Mouse (Mus musculus) intestine, embryonic 15.5 days (tissue): ENCODE measurements at regions not wholly inside any gene's neighbourhood (a gene's known extent, or its start where the extent isn't known, plus 50 kb on each side); places are given as distances from the start of the nearest gene placed in this dataset.
A peak's percentile ranks its signal among the peaks of the same experiment; 100 is the strongest.

Source experiments
- ATAC-seq: fragments of 200-750 bp; cut with Nextera tagmentation; 2 replicates; pipeline ENCODE4 v1.8.0; 2017; ENCODE audit warnings: moderate TSS enrichment, moderate library complexity
- H3K27ac ChIP-seq: fragments of 300-500 bp; sonication (generic); 2 replicates; pipeline ENCODE4 v1.5.1; 2015; ENCODE audit warnings: mild to moderate bottlenecking, inconsistent platforms
- H3K27me3 ChIP-seq: fragments of 300-500 bp; sonication (generic); replicated peaks from 2 replicates; pipeline ENCODE4 v1.6.1; 2015; ENCODE audit warnings: inconsistent platforms
- H3K36me3 ChIP-seq: fragments of 300-500 bp; sonication (generic); 2 replicates; pipeline ENCODE4 v1.6.1; 2015; ENCODE audit warnings: inconsistent platforms
- H3K4me1 ChIP-seq: fragments of 300-500 bp; sonication (generic); replicated peaks from 2 replicates; pipeline ENCODE4 v1.6.1; 2015; ENCODE audit warnings: inconsistent platforms
- H3K4me2 ChIP-seq: fragments of 300-500 bp; sonication (generic); replicated peaks from 2 replicates; pipeline ENCODE4 v1.6.1; 2015; ENCODE audit warnings: mild to moderate bottlenecking, inconsistent platforms
- H3K4me3 ChIP-seq: fragments of 300-500 bp; sonication (generic); replicated peaks from 2 replicates; pipeline ENCODE4 v1.5.1; 2015; ENCODE audit warnings: inconsistent platforms
- H3K9ac ChIP-seq: fragments of 300-500 bp; sonication (generic); 2 replicates; pipeline ENCODE4 v1.6.1; 2015; ENCODE audit warnings: inconsistent platforms
- H3K9me3 ChIP-seq: fragments of 300-500 bp; sonication (generic); 2 replicates; pipeline ENCODE4 v1.6.1; 2016; ENCODE audit warnings: inconsistent platforms
- WGBS: fragments of 180-500 bp; shearing (Covaris S2); methylation state at CpG from one replicate; pipeline ENCODE4 v1.1.7; 2015; 5-methylcytosine and 5-hydroxymethylcytosine counted together

DNA sequence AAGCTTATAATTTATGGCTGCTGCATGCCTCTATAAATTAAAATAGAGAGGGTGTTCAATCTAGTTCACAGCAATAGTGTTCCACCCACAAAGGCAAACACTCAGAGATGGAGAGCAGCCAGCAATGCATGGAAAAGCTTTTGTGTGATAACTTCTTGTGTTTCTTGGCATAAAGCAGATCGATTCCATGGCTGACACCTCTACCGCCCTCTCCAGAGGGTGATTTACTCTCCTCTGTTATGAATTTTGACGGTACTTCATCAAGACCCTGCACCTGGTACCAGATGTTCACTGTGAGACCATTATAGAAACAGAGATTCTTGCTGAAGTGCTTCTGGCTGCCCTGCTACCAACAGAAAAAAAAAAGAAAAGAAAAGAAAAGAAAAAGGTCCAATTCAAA, 54.1 kb upstream of the Btc start:
- no peak overlapping the region for H3K9ac ChIP-seq
- no peaks in the 10 kb centered on the region for H3K36me3 ChIP-seq
- no peak for ATAC-seq
- no peaks in the 10 kb centered on the region for H3K9me3 ChIP-seq
- no peaks in the 10 kb centered on the region for H3K27me3 ChIP-seq
- H3K4me1 ChIP-seq = no peaks in the 10 kb centered on the region
- H3K4me3 ChIP-seq = no peak overlapping the region
- 54% methylated on average over 3 of the region's 3 CpGs for WGBS
- H3K27ac ChIP-seq = no peak overlapping the region
- H3K4me2 ChIP-seq = no peak overlapping the region

DNA sequence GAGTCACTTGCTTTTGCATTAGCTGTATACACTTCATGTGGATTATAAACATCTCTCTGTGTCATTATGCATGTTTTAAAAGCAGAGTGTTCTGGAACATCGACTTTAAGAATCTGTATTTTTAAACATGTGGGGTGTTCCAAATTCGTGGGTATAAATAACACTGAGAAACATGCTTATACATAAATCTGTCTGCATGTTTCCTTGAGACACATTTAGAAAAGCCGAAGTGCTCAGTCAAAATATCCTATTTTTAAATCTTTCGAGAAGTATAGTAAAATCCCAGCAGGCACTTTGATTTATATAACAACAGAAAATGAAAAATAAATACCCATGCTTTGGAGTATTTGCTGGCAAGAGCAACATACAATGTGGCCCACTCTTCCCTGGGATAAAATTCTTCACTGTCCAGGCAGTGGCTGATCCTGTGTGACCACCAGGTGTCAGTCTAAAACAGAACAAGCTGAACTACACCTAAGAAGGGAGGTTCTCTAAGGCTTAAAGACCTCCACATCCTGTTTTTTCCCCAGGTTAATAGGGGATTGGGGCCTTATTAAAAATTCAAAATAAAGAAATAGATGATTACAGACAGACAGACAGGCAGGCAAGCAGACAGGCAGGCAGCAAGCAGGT, 52.4 kb upstream of the Parm1 start:
- Histone ChIP-seq H3K36me3 (no peaks in the 10 kb centered on the region), H3K4me1 (no peaks in the 10 kb centered on the region), H3K9ac (no peak overlapping the region), H3K27me3 (no peaks in the 10 kb centered on the region), H3K4me2 (no peak overlapping the region), H3K9me3 (no peaks in the 10 kb centered on the region), H3K27ac (no peak overlapping the region), H3K4me3 (no peak overlapping the region)
- WGBS = 29% methylated on average over 4 of the region's 4 CpGs
- ATAC-seq = peak; percentile 41; the same call in 1 of the 2 replicates
